Mouse (Mus musculus) liver, embryonic 14.5 days (tissue): ENCODE data around the gene Rbms2.

Source experiments
- CTCF ChIP-seq: IDR thresholded peaks from 2 replicates; pipeline ENCODE4 v1.5.1; 2016; ENCODE audit warnings: antibody characterized with exemption, low read depth, control low read depth
- EP300 ChIP-seq: IDR thresholded peaks from 2 replicates; pipeline ENCODE4 v1.6.1; 2016; ENCODE audit warnings: antibody characterized with exemption, low read depth

DNA sequence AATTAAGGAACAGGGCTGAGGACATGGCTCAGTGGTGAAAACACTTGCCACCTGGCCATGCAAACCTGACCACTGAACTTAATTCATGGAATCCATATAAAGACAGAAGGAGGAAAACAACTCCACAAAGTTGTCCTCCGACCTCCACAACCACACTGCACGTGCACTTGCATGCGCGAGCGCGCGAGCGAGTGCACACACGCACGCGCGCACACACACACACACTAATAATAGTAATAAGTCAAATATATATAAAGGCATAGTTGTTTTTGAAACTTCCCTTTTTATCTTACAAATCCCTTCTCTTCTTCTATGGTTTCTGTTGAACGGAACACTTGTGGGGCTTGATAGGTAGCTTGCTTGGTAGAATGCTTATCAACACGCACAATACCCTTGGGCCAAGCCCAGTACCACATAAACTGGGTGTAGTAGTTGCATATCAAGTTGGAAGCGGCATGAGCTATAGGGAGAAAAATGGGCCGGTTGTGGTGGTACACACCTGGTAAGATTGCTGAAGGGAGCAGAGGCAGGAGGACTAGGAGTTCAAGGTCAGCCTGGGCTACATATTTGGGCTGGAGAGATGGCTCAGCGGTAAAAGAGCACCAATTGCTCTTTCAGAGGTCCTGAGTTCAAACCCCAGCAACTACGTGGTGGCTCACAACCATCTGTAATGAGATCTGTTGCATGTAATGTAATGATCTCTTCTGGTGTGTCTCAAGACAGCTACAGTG, 38.5 kb upstream of the Rbms2 start:
- no peak for TF ChIP-seq CTCF
- peak; percentile 79 for TF ChIP-seq EP300
